Mouse (Mus musculus) cerebellum, adult 9-11 months (tissue): ENCODE measurements around the gene Pou2f1.
"Not testable (repeated sequence)": the region's sequence is repeated elsewhere in the genome, so short reads cannot be mapped to it uniquely, and the experiment has no call there.

Experiments
- DNase-seq: peaks from one replicate; pipeline ENCODE4 v3.0.0; 2022

Gene Pou2f1

GRCm38 (mm10) chr1:166001904-166002489 lies 481 bp downstream of the Pou2f1 start:
- DNase-seq: no peak

- peak; percentile 74 for DNase-seq
Observed at GRCm38 (mm10) chr1:166001121-166001903, 1.2 kb downstream of the Pou2f1 start.

- peak; percentile 38 for DNase-seq
Observed at GRCm38 (mm10) chr1:166000601-166001120, 1.8 kb downstream of the Pou2f1 start.

GRCm38 (mm10) chr1:165999709-166000108 lies 2.8 kb downstream of the Pou2f1 start:
- DNase-seq: no peak

GRCm38 (mm10) chr1:165995661-165996055 lies 6.8 kb downstream of the Pou2f1 start:
- DNase-seq: no peak

- DNase-seq: not testable (repeated sequence)
Observed at GRCm38 (mm10) chr1:165995011-165995660, 7.3 kb downstream of the Pou2f1 start.

- no peak for DNase-seq
Observed at GRCm38 (mm10) chr1:165994279-165994678, 8.2 kb downstream of the Pou2f1 start.

GRCm38 (mm10) chr1:165993270-165994156 lies 9.0 kb downstream of the Pou2f1 start:
- DNase-seq: no peak

- DNase-seq: peak; percentile 41
Observed at GRCm38 (mm10) chr1:165988536-165988935, 13.9 kb downstream of the Pou2f1 start.

GRCm38 (mm10) chr1:165988072-165988471 lies 14.4 kb downstream of the Pou2f1 start:
- no peak for DNase-seq

GRCm38 (mm10) chr1:165985743-165986360 lies 16.6 kb downstream of the Pou2f1 start:
- DNase-seq: no peak

GRCm38 (mm10) chr1:165985186-165985585 lies 17.3 kb downstream of the Pou2f1 start:
- DNase-seq: no peak

- no peak for DNase-seq
Observed at GRCm38 (mm10) chr1:165976672-165977448, 25.6 kb downstream of the Pou2f1 start.

- DNase-seq: no peak
Observed at GRCm38 (mm10) chr1:165969001-165969690, 33.3 kb downstream of the Pou2f1 start.

- DNase-seq: peak; percentile 38
Observed at GRCm38 (mm10) chr1:165967027-165967654, 35.3 kb downstream of the Pou2f1 start.

- no peak for DNase-seq
Observed at GRCm38 (mm10) chr1:165966156-165966914, 36.1 kb downstream of the Pou2f1 start.

GRCm38 (mm10) chr1:165961676-165962364 lies 40.7 kb downstream of the Pou2f1 start:
- DNase-seq: no peak

GRCm38 (mm10) chr1:165958159-165958558 lies 44.3 kb downstream of the Pou2f1 start:
- no peak for DNase-seq
